Mouse (Mus musculus): ENCODE data around the gene Cdk5rap1.
"Not testable (repeated sequence)": the region's sequence is repeated elsewhere in the genome, so short reads cannot be mapped to it uniquely, and the experiment has no call there.

Gene Cdk5rap1

GRCm38 (mm10) chr2:154374807-154375601, 2.2 kb upstream of the Cdk5rap1 start:
- ATAC-seq (ENCODE audit: low TSS enrichment) = no peak

- ATAC-seq (ENCODE audit: low TSS enrichment) = no peak
Observed at GRCm38 (mm10) chr2:154373961-154374632, 1.3 kb upstream of the Cdk5rap1 start.

GRCm38 (mm10) chr2:154372151-154372829, 520 bp downstream of the Cdk5rap1 start:
- ATAC-seq (ENCODE audit: low TSS enrichment) = peak; percentile 64

- ATAC-seq (ENCODE audit: low TSS enrichment) = peak; percentile 88
Observed at GRCm38 (mm10) chr2:154367510-154367909, 5.3 kb downstream of the Cdk5rap1 start.

GRCm38 (mm10) chr2:154354000-154354425, 18.8 kb downstream of the Cdk5rap1 start:
- ATAC-seq (ENCODE audit: low TSS enrichment) = not testable (repeated sequence)

GRCm38 (mm10) chr2:154348152-154348551, 24.7 kb downstream of the Cdk5rap1 start:
- no peak for ATAC-seq (ENCODE audit: low TSS enrichment)

GRCm38 (mm10) chr2:154339356-154339755, 33.5 kb downstream of the Cdk5rap1 start:
- no peak for ATAC-seq (ENCODE audit: low TSS enrichment)

- no peak for ATAC-seq (ENCODE audit: low TSS enrichment)
Observed at GRCm38 (mm10) chr2:154338161-154338560, 34.6 kb downstream of the Cdk5rap1 start.

GRCm38 (mm10) chr2:154335572-154335971, 37.2 kb downstream of the Cdk5rap1 start:
- no peak for ATAC-seq (ENCODE audit: low TSS enrichment)

- no peak for ATAC-seq (ENCODE audit: low TSS enrichment)
Observed at GRCm38 (mm10) chr2:154326852-154327251, 46.0 kb downstream of the Cdk5rap1 start.

- not testable (repeated sequence) for ATAC-seq (ENCODE audit: low TSS enrichment)
Observed at GRCm38 (mm10) chr2:154313771-154314170, 59.0 kb downstream of the Cdk5rap1 start.

- ATAC-seq (ENCODE audit: low TSS enrichment) = not testable (repeated sequence)
Observed at GRCm38 (mm10) chr2:154306927-154307326, 65.9 kb downstream of the Cdk5rap1 start, which contains the start of gene Bpifb9b. Gene Bpifb9b (plus strand): TSS chr2:154307227.

- not testable (repeated sequence) for ATAC-seq (ENCODE audit: low TSS enrichment)
Observed at GRCm38 (mm10) chr2:154304604-154305003, 68.2 kb downstream of the Cdk5rap1 start.

GRCm38 (mm10) chr2:154301763-154302162, 71.0 kb downstream of the Cdk5rap1 start:
- no peak for ATAC-seq (ENCODE audit: low TSS enrichment)

GRCm38 (mm10) chr2:154300496-154300895, 72.3 kb downstream of the Cdk5rap1 start:
- peak; percentile 85 for ATAC-seq (ENCODE audit: low TSS enrichment)

GRCm38 (mm10) chr2:154294746-154295145, 78.1 kb downstream of the Cdk5rap1 start:
- not testable (repeated sequence) for ATAC-seq (ENCODE audit: low TSS enrichment)

GRCm38 (mm10) chr2:154292833-154293232, 80.0 kb downstream of the Cdk5rap1 start:
- no peak for ATAC-seq (ENCODE audit: low TSS enrichment)

- ATAC-seq (ENCODE audit: low TSS enrichment) = not testable (repeated sequence)
Observed at GRCm38 (mm10) chr2:154291866-154292265, 80.9 kb downstream of the Cdk5rap1 start.

Measured in frontal cortex, adult (tissue).